Mouse (Mus musculus): ENCODE measurements around the gene Klhdc1.

GRCm38 (mm10) chr12:69213186-69213777 lies 27.7 kb upstream of the Klhdc1 start:
- TF ChIP-seq POLR2A (IDR thresholded peaks at IDR 0.05; ENCODE audit: insufficient read depth, low read depth, low read length) (no peak), CTCF (IDR thresholded peaks at IDR 0.05) (peak; percentile 42)
